Mouse (Mus musculus): ENCODE results near the gene Tmem191c. TPM values are rescaled to one million over a fixed set of nuclear protein-coding genes. Genes with fewer than 3 reads are reported as not detected.
"Not testable (repeated sequence)": the region's sequence is repeated elsewhere in the genome, so short reads cannot be mapped to it uniquely, and the experiment has no call there.

Gene Tmem191c
- 100 to 1,000 TPM; 118 to 134 TPM for total RNA-seq (2021)
- long read RNA-seq, experiment 1, transcript Tmem191c-215 (4 exons, 825 nt) = minor isoform, 10 of 170 reads
- long read RNA-seq, experiment 1, transcript Tmem191c-201 (10 exons, 1,631 nt) = major isoform, 23 of 170 reads
- long read RNA-seq, experiment 1, partial matches to known transcripts = 36 of 170 reads
- long read RNA-seq, experiment 1, other reads (novel, unspliced or antisense) = 93 of 170 reads
- long read RNA-seq, experiment 2, transcript Tmem191c-201 (10 exons, 1,631 nt) = major isoform, 17 of 177 reads
- long read RNA-seq, experiment 2, transcript Tmem191c-215 (4 exons, 825 nt) = major isoform, 17 of 177 reads
- long read RNA-seq, experiment 2, transcript Tmem191c-202 (6 exons, 1,503 nt) = minor isoform, 6 of 177 reads
- long read RNA-seq, experiment 2, transcript Tmem191c-204 (3 exons, 802 nt) = minor isoform, 6 of 177 reads
- long read RNA-seq, experiment 2, partial matches to known transcripts = 43 of 177 reads
- long read RNA-seq, experiment 2, other reads (novel, unspliced or antisense) = 84 of 177 reads

- intact Hi-C loops (cut with DNase I) = loop anchor here (5.0 kb wide), 1 partner anchor 143 kb away; the partner anchor contains the start of gene Sdf2l1
- no peak for DNase-seq (ENCODE audit: low spot score in 2 of 2)
Measured at GRCm38 (mm10) chr16:17275721-17276120, at the start of gene Tmem191c. Tmem191c (plus strand) TSS chr16:17276077.

- intact Hi-C loops (cut with DNase I) = no loop called here
- no peak for DNase-seq (ENCODE audit: low spot score in 2 of 2)
Measured at GRCm38 (mm10) chr16:17226496-17226895, 49.4 kb upstream of the Tmem191c start.

DNA sequence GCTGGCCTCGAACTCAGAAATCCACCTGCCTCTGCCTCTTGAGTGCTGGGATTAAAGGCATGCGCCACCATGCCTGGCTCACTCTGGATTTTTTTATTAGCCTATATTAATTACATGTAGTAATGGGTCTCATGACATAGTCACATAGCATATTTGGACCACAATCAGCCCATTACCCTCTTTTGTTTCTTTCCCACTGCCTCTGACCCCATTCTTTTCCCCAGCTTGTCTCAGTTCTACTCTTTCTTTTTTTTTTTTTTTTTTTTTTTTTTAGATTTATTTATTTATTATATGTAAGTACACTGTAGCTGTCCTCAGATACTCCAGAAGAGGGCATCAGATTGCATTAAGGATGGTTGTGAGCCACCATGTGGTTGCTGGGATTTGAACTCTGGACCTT is 44.4 kb upstream of the Tmem191c start:
- DNase-seq (ENCODE audit: low spot score in 2 of 2); intact Hi-C loops (cut with DNase I): not testable (repeated sequence)

DNA sequence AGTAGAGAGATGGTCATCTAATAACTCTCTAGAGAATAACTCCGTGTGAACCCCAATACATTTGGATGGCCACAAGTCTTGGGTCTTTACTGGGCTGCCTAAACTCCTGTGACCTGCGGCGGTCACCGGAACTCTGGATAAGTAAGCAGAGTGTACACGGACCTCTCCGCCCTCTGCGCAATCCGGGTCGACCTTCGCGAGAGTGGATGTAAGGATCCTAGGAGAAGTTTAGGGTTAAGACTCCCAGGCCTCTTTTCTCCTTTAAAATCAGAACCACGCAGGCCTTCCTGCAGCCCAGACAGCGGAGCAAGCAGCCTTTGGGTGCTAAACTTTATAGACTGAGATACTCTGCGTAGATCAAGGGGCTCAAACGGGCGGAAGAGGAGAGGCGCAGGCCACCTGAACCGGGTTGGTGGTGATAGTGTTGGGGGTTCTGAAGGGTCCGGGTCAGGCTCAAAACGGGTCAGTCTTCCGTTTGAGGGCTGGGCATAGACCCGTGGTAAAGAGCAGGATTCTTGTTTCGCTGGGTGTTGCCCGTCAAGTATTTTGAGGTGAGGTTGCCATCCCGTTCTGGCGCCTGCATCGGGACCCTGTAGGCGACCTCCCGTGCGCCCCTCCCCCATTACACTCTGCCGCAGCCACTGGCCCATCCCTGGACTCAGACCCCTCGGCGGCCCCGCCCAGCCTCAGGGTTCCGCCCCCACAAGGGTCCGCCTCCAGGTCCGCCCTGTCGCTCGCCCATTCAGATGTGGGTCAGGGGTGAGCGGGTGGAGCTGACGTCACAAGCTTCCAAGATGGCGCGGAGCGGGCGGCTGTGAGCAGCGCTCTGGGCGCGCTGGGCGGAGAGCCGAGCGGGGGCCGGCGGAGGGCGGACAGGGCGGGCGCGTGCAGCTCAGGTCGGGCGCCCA is 42.8 kb upstream of the Tmem191c start, which contains the start of gene Hic2:
TSS of gene Hic2 (plus strand) at position 779 of the 908 bp plus-strand sequence.
- peak; percentile 86 to 87 for DNase-seq (ENCODE audit: low spot score in 2 of 2)
- intact Hi-C loops (cut with DNase I) = no loop called here

- intact Hi-C loops (cut with DNase I) = loop anchor here (2.0 kb wide), 1 partner anchor 25 kb away; the partner anchor contains the start of gene Rimbp3
- DNase-seq (ENCODE audit: low spot score in 2 of 2) = peak; percentile 33 to 45
Measured at GRCm38 (mm10) chr16:17233702-17234498, 42.0 kb upstream of the Tmem191c start.

GRCm38 (mm10) chr16:17234499-17234895 is 41.4 kb upstream of the Tmem191c start:
- intact Hi-C loops (cut with DNase I) = loop anchor here (2.0 kb wide), 1 partner anchor 26 kb away; the partner anchor contains the start of gene Rimbp3
- DNase-seq (ENCODE audit: low spot score in 2 of 2) = peak; percentile 54 to 56

DNA sequence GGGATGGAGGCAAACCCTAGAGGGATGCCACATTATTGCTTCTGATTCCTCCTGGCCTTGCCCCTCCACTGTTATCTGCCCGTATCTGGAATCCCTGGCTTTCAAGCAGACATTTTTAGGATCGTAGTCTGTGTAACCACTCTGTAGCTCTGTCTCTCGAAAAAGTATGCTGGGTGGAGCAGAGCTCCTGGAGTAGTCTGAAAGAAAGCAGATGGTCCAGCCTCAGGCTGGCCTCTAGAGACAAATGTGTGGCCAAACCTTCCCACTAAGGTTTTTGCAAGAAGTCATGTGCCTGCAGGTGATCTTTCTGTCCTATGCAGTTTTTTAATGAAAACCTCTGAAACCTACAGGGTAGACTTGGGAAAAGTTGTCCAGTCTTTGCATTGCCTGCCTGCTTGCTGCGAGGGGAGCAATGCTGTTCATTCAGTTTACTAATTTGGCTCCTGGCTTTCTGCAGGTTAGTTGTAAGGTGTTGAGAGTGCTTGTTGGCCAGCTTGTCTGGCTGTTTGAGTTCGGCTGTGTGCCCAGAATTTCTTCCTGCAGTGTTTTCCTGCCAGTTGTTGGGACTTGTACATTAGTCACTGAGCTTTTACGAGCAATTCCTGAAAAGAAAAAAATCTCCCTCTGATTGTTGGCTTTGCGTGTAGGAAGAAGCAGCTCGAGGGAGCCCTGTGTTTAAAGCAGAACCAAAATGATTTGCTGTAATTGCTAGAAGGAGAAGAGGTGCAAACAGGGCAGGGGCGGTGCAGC is 40.8 kb upstream of the Tmem191c start:
- intact Hi-C loops (cut with DNase I) = loop anchor here (2.0 kb wide), 1 partner anchor 26 kb away; the partner anchor contains the start of gene Rimbp3
- DNase-seq (ENCODE audit: low spot score in 2 of 2) = peak; percentile 40 to 73

DNA sequence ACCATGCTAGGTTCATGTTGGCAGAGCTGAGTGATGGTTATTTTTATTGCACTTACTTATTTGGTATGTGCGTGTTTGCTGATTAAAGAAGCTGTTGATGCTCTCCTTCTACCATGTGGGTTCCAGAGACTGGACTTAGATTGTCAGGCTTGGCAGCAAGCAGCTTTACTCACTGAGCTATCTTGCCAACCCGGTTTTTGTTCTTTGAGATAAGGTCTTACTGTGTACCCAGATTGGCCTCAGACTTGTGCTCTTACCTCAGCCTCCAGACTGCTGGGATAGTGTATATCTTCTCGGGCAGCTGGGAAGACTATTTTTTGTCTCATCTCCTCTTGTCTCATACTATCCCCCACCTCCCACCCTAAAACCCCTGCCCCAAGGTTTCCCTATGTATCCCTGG is 38.2 kb upstream of the Tmem191c start:
- no peak for DNase-seq (ENCODE audit: low spot score in 2 of 2)
- intact Hi-C loops (cut with DNase I) = no loop called here

GRCm38 (mm10) chr16:17239409-17239808 is 36.5 kb upstream of the Tmem191c start:
- intact Hi-C loops (cut with DNase I) = no loop called here

DNA sequence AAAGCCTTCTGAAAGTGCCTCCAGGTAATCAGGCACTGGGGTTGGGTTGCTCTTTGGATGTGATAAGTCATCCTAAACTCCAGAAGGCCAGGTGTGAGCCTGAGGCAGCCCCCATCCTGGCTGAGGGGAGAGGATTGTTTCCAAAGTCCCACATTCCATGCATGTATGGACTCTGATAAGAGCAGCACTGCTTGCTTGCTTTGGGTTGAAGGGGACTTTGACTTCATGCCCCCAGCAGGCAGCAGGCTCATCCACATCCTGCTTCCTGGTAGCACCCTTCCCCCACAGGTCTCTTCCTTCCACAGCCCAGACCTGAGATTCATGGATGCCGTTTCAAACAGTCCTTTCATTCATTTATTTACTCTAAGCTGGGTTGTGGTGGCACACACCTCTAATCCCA is 32.1 kb upstream of the Tmem191c start:
- intact Hi-C loops (cut with DNase I) = no loop called here
- DNase-seq (ENCODE audit: low spot score in 2 of 2) = no peak

More at GRCm38 (mm10) chr16:17239409-17239808, 36.5 kb upstream of the Tmem191c start:
- DNase-seq (ENCODE audit: low spot score in 2 of 2) = no peak

DNA sequence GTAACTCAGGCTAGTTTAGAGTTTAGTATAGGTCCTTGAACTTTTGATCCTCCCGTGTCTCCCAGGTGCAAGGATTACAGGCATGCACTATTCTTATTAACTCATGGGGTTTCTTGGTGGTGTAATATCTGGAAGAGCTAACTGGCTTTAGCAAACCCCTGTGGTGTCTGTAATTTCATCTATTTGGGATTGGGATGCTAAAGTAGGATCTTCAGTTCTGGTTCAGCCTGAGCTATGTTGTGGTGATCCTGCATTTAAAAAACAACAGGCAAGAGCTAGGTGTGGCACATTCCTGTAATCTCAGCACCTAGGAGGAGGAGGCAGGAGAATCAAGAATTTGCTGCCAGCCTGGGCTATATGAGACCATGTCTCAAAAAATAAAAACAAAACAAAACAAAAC is 30.9 kb upstream of the Tmem191c start:
- no peak for DNase-seq (ENCODE audit: low spot score in 2 of 2)
- intact Hi-C loops (cut with DNase I) = no loop called here

DNA sequence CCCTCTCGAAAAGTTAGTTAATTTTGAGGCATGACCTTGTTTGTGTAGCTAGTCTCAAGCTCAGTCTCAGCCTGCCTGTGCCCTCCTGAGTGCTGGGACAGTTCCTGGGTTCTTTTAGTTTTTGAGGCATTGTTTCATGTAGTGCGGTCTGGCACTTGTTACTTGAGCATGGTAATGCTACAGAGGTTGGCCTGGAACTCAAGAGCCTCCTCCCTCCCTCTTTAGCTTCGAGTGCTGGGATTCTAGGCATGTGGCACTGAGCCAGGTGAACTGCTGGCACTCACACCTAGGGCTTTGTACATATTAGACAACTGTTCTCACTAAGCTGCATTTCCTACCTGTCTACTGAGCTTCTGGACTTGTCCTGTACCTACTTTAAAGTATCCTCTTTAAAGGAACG is 28.1 kb upstream of the Tmem191c start:
- DNase-seq (ENCODE audit: low spot score in 2 of 2) = no peak
- intact Hi-C loops (cut with DNase I) = no loop called here

- intact Hi-C loops (cut with DNase I) = no loop called here
- no peak for DNase-seq (ENCODE audit: low spot score in 2 of 2)
Measured at GRCm38 (mm10) chr16:17249135-17249534, 26.7 kb upstream of the Tmem191c start.

DNA sequence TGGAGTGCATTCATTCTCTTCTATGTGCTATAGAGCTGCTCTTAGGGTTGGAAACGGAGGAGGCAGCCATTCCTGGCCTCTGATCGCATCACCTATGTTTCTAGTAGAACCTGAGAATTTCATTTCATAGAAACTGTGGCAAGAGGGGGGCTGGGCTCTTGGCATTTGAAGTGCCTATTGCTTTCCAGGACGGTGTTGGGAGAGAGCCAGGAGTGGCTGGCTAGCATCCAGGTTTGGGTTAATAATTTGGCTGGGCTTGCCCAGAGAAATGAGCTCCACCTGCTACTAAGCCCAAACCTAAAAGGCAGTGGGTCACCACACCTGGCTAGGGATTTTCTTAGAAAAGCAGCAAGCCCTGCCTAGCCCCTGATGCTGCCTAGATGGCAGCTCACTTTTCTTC is 24.3 kb upstream of the Tmem191c start:
- intact Hi-C loops (cut with DNase I) = no loop called here
- DNase-seq (ENCODE audit: low spot score in 2 of 2) = no peak

DNA sequence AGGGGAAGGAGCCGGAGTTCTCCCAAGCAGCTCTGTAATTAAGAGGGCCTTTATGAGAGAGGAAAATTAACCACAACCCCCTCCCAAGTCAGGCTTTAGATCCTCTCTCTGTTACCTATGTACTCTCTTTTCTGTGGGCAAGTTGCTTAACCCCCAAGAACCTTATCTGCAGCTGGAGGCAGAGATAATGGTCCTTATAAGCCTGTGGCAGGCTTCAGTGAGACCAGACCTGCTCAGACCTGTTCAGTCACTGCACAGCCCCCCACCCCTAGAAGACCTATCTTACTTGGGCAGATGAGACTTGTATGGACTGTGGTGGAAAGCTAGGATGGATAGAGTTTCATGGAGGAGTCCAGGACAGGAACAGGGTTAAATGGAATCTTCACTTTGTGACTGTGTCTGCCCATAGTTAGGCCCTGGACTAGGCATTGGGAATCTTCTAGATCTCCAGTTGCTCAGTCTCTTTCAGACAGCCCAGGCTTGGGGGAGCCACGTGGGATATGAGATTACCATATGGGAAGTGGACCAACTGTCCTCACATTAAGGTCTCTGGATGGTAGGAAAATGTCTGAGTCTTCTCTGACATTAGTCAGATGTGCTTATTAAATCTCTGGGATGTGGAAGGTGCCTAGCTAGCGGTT is 23.7 kb upstream of the Tmem191c start:
- intact Hi-C loops (cut with DNase I) = no loop called here
- DNase-seq (ENCODE audit: low spot score in 2 of 2) = no peak

- intact Hi-C loops (cut with DNase I) = no loop called here
- DNase-seq (ENCODE audit: low spot score in 2 of 2) = no peak
Measured at GRCm38 (mm10) chr16:17252841-17253240, 23.0 kb upstream of the Tmem191c start.

DNA sequence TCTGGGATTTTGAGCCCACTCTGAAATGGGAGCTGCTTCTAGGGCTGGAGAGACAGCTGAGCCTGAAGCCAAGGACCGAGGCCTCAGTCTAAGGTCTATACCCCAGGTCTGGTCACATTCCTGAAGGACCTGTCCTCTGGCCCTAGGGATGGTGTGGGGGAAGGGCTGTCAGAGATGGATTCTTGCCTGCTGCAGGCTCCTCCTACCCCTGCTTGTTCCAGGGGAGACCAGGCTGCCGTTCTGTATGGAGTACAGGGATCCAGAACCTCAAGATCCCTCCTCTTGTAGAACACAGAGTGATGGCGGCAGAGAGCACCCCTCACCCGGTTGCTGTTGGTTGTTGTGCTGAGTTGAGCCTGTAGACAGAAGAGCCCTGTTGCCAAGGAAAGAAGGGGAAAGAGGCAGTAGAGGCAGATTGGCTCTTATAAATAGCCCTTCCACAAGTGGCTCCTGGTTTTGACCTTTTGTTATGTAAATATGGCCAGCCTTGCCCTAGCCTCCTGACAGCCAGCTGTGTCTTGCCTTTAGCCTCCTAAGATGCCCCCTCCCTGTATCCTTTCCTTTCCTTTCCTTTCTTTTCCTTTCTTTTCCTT is 21.8 kb upstream of the Tmem191c start:
- DNase-seq (ENCODE audit: low spot score in 2 of 2) = no peak
- intact Hi-C loops (cut with DNase I) = no loop called here
